Comparison of ENCODE assay signal across 13 mouse cellular contexts in the genomic region with DNA sequence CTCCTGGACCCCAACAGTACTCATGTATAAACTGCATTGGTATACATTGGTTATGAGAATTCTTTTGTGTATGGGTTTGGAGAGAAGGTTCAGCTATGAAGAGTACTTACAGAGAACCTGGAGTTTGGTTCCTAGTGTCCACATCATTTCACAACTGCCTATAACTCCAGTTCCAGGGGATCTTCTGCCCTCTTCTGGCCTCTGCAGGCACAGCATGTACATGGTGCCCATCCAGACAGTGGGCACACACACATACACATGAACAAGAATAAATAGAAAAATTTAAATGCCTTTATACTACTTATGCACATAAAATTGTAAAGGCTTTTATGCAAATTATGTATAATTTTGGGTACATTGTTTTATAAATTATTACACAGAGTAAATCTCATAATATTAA. TPM values are rescaled to one million over a fixed set of nuclear protein-coding genes. Genes with fewer than 3 reads are reported as not detected.
DNase-seq lines count a peak whose midpoint lies in the region; ATAC-seq and TF ChIP-seq lines count a peak whose summit lies in the region.
"Had no signal": no experiment of that assay in that cellular context is flagged by ENCODE, and none has a peak within 500 bp of the region (broad histone marks: within the 10 kb centered on the region; RNA-seq: fewer than 3 reads in every experiment).

No protein-coding gene starts in this region.

- H3K9ac ChIP-seq in heart, postnatal 0 days (replicated peaks; ENCODE audit: low read depth, low read length) = no peak overlapping the region
- no peak overlapping the region for H3K9ac ChIP-seq in lung, postnatal 0 days (replicated peaks; ENCODE audit: low read depth)
- no peak overlapping the region for H3K9ac ChIP-seq in stomach, postnatal 0 days (ENCODE audit: low read length)

- no peak overlapping the region for H3K4me2 ChIP-seq in heart, postnatal 0 days (ENCODE audit: low read depth, low read length)
- no peak overlapping the region for H3K4me2 ChIP-seq in lung, postnatal 0 days (replicated peaks; ENCODE audit: low read depth, low read length)
- no peak overlapping the region for H3K4me2 ChIP-seq in stomach, postnatal 0 days (replicated peaks; ENCODE audit: low read depth)

- peaks cover 5% of the 10 kb centered on the region for H3K4me1 ChIP-seq in heart, postnatal 0 days (ENCODE audit: control insufficient read depth, insufficient read depth)
- H3K4me1 ChIP-seq in lung, postnatal 0 days (ENCODE audit: insufficient read depth, low read depth, low read length) = no peaks in the 10 kb centered on the region
- H3K4me1 ChIP-seq in stomach, postnatal 0 days (replicated peaks; ENCODE audit: control insufficient read depth, insufficient read depth) = no peaks in the 10 kb centered on the region

- no peaks in the 10 kb centered on the region for H3K27me3 ChIP-seq in heart, postnatal 0 days (ENCODE audit: control insufficient read depth, insufficient read depth, low read length)
- H3K27me3 ChIP-seq in lung, postnatal 0 days (replicated peaks; ENCODE audit: insufficient read depth, low read length) = no peaks in the 10 kb centered on the region
- no peaks in the 10 kb centered on the region for H3K27me3 ChIP-seq in stomach, postnatal 0 days (ENCODE audit: control insufficient read depth, insufficient read depth, low read length)

- H3K36me3 ChIP-seq in heart, postnatal 0 days (replicated peaks; ENCODE audit: control insufficient read depth, insufficient read depth, low read length) = no peaks in the 10 kb centered on the region
- H3K36me3 ChIP-seq in lung, postnatal 0 days (ENCODE audit: insufficient read depth, low read length) = no peaks in the 10 kb centered on the region
- no peaks in the 10 kb centered on the region for H3K36me3 ChIP-seq in stomach, postnatal 0 days (ENCODE audit: control insufficient read depth, insufficient read depth, low read length)

- H3K9me3 ChIP-seq in heart, postnatal 0 days (replicated peaks; ENCODE audit: control insufficient read depth, low read length) = 0 out of 2 replicates have a peak, but pooled peaks cover 5% of the 10 kb centered on the region
- no peaks in the 10 kb centered on the region for H3K9me3 ChIP-seq in lung, postnatal 0 days (ENCODE audit: low read length)
- no peaks in the 10 kb centered on the region for H3K9me3 ChIP-seq in stomach, postnatal 0 days (ENCODE audit: control insufficient read depth, low read length)

- no peak overlapping the region for H3K4me3 ChIP-seq in heart, postnatal 0 days (ENCODE audit: low read depth, low read length)
- H3K4me3 ChIP-seq in lung, postnatal 0 days (ENCODE audit: low read depth, low read length) = no peak overlapping the region
- no peak overlapping the region for H3K4me3 ChIP-seq in stomach, postnatal 0 days (ENCODE audit: low read depth, low read length)

- ATAC-seq in heart, postnatal 0 days (ENCODE audit: insufficient read depth, low read depth) = no peak
- ATAC-seq in lung, postnatal 0 days = no peak
- ATAC-seq in stomach, postnatal 0 days (ENCODE audit: low FRiP score, low TSS enrichment) = no peak
- ATAC-seq: intestine, embryonic 16.5 days had no signal

- TF ChIP-seq CTCF in heart, postnatal 0 days (IDR thresholded peaks at IDR 0.05; ENCODE audit: low read depth) = 0 out of 2 replicates have a peak, but pooled peaks have one; percentile 8
- peak; percentile 7; the same call in 1 of the 2 replicates for TF ChIP-seq CTCF in lung, postnatal 0 days (IDR thresholded peaks at IDR 0.05)
- peak; percentile 37; the same call in 1 of the 2 replicates for TF ChIP-seq CTCF in stomach, postnatal 0 days (IDR thresholded peaks at IDR 0.05; ENCODE audit: low read depth)

- TF ChIP-seq EP300 in heart, postnatal 0 days (IDR thresholded peaks at IDR 0.05; ENCODE audit: low read depth) = no peak
- TF ChIP-seq EP300 in lung, postnatal 0 days (IDR thresholded peaks at IDR 0.05) = no peak
- no peak for TF ChIP-seq EP300 in stomach, postnatal 0 days (optimal IDR thresholded peaks at IDR 0.05)

- H3K27ac ChIP-seq in heart, postnatal 0 days (ENCODE audit: low read depth) = no peak overlapping the region
- no peak overlapping the region for H3K27ac ChIP-seq in lung, postnatal 0 days (ENCODE audit: low read length)
- H3K27ac ChIP-seq in stomach, postnatal 0 days (replicated peaks) = no peak overlapping the region

- no peak for DNase-seq in heart, postnatal 0 days (ENCODE audit: low spot score)
- no peak for DNase-seq in heart, adult 18-20 months
- no peak for DNase-seq in lung, postnatal 0 days (ENCODE audit: low spot score)
- no peak for DNase-seq in lung, adult 18-20 months
- peak; percentile 36 for DNase-seq in ES-CJ7 (ENCODE audit: low read depth, low spot score)
- DNase-seq in stomach, postnatal 0 days (ENCODE audit: low spot score) = no peak
- no peak for DNase-seq in adrenal gland, postnatal 25 days
- no peak for DNase-seq in lung, postnatal 4 days
- DNase-seq: cerebellum, adult 11 months; heart, postnatal 4 days; right cerebral cortex, postnatal 25 days had no signal

RNA-seq across cellular contexts. Expression of a gene that starts 59.9 kb away (rescaled TPM):
- total RNA-seq in heart, postnatal 0 days (2014; rRNA removed; ENCODE audit: low replicate concordance) = 19.7 and 21.6 TPM in 2 replicates
- polyA plus RNA-seq in heart, postnatal 0 days (2015; fragmentation: Nextera tagmentation; extraction: Ambion mirVana) = 19.5 and 20.7 TPM in 2 replicates
- total RNA-seq in heart, adult 18-20 months (2021) = 10 to 100 TPM; 10.1 to 10.2 TPM
- polyA plus RNA-seq in lung, postnatal 0 days (2015; fragmentation: Nextera tagmentation; extraction: Ambion mirVana) = 35.1 and 35.9 TPM in 2 replicates
- polyA plus RNA-seq in stomach, postnatal 0 days (2015; fragmentation: Nextera tagmentation; extraction: Ambion mirVana) = 3.1 and 4.0 TPM in 2 replicates
- total RNA-seq in adrenal gland, postnatal 25 days (2021) = 7.9 and 8.9 TPM in 2 replicates
- total RNA-seq: megakaryocyte-erythroid progenitor cell, adult 5-6 weeks had no signal
